Mouse (Mus musculus): Measurements from ENCODE around the gene Mafk.

Mafk gene

GRCm38 (mm10) chr5:139796900-139797299 lies 5.6 kb downstream of the Mafk start:
- DNase-seq: peak; percentile 63

- DNase-seq: peak; percentile 92
Measured at GRCm38 (mm10) chr5:139797473-139798167, 6.3 kb downstream of the Mafk start.

- no peak for DNase-seq
Measured at GRCm38 (mm10) chr5:139798168-139798900, 7.0 kb downstream of the Mafk start.

- DNase-seq: no peak
Measured at GRCm38 (mm10) chr5:139799041-139799440, 7.7 kb downstream of the Mafk start.

GRCm38 (mm10) chr5:139799801-139800590 lies 8.7 kb downstream of the Mafk start:
- DNase-seq: no peak

GRCm38 (mm10) chr5:139801231-139801630 lies 9.9 kb downstream of the Mafk start:
- no peak for DNase-seq

- no peak for DNase-seq
Measured at GRCm38 (mm10) chr5:139801880-139802279, 10.6 kb downstream of the Mafk start.

- DNase-seq: no peak
Measured at GRCm38 (mm10) chr5:139803165-139803564, 11.9 kb downstream of the Mafk start.

GRCm38 (mm10) chr5:139803601-139804102 lies 12.3 kb downstream of the Mafk start:
- peak; percentile 84 for DNase-seq

- DNase-seq: peak; percentile 52
Measured at GRCm38 (mm10) chr5:139804107-139804551, 12.8 kb downstream of the Mafk start.

- no peak for DNase-seq
Measured at GRCm38 (mm10) chr5:139804573-139805111, 13.3 kb downstream of the Mafk start.

GRCm38 (mm10) chr5:139805924-139806323 lies 14.6 kb downstream of the Mafk start:
- DNase-seq: no peak

- DNase-seq: no peak
Measured at GRCm38 (mm10) chr5:139809397-139809796, 18.1 kb downstream of the Mafk start.

GRCm38 (mm10) chr5:139811677-139812397 lies 20.5 kb downstream of the Mafk start:
- no peak for DNase-seq

- no peak for DNase-seq
Measured at GRCm38 (mm10) chr5:139812398-139813125, 21.2 kb downstream of the Mafk start.

- no peak for DNase-seq
Measured at GRCm38 (mm10) chr5:139813126-139813490, 21.8 kb downstream of the Mafk start.

- no peak for DNase-seq
Measured at GRCm38 (mm10) chr5:139813963-139814381, 22.7 kb downstream of the Mafk start.

GRCm38 (mm10) chr5:139815964-139816363 lies 24.7 kb downstream of the Mafk start:
- no peak for DNase-seq

- DNase-seq: no peak
Measured at GRCm38 (mm10) chr5:139816445-139816844, 25.1 kb downstream of the Mafk start.

GRCm38 (mm10) chr5:139817292-139817691 lies 26.0 kb downstream of the Mafk start:
- no peak for DNase-seq

GRCm38 (mm10) chr5:139818056-139818455 lies 26.7 kb downstream of the Mafk start:
- no peak for DNase-seq

- peak; percentile 50 for DNase-seq
Measured at GRCm38 (mm10) chr5:139818801-139819200, 27.5 kb downstream of the Mafk start.
